Mouse (Mus musculus) mature B cell (primary cell): Measurements from ENCODE around the gene Xndc1.
"Not testable (repeated sequence)": the region's sequence is repeated elsewhere in the genome, so short reads cannot be mapped to it uniquely, and the experiment has no call there.

Experiments
- in situ Hi-C: fragments of 300-500 bp; cut with MboI; formaldehyde crosslinking; loops from 2 replicates; pipeline ENCODE4 v1.14.3; 2019

The Xndc1 gene

GRCm38 (mm10) chr7:102065046-102065891, at the start of gene Xndc1, which contains the start of the genes Rnf121 and Xntrpc:
Gene Xndc1, plus strand, starts transcription at chr7:102065511.
Gene Rnf121, minus strand, starts transcription at chr7:102065469.
Gene Xntrpc, plus strand, starts transcription at chr7:102065713.
- in situ Hi-C loops, result no loop called here

GRCm38 (mm10) chr7:102016936-102017335, 48.4 kb upstream of the Xndc1 start:
- in situ Hi-C loops, result no loop called here

- in situ Hi-C loops, result no loop called here
Measured at GRCm38 (mm10) chr7:102017452-102017851, 47.9 kb upstream of the Xndc1 start.

- in situ Hi-C loops, result no loop called here
Measured at GRCm38 (mm10) chr7:102018034-102018433, 47.3 kb upstream of the Xndc1 start.

GRCm38 (mm10) chr7:102018590-102018989, 46.7 kb upstream of the Xndc1 start, which contains the start of gene Il18bp:
Gene Il18bp, minus strand, starts transcription at chr7:102018690.
- in situ Hi-C loops, result no loop called here

DNA sequence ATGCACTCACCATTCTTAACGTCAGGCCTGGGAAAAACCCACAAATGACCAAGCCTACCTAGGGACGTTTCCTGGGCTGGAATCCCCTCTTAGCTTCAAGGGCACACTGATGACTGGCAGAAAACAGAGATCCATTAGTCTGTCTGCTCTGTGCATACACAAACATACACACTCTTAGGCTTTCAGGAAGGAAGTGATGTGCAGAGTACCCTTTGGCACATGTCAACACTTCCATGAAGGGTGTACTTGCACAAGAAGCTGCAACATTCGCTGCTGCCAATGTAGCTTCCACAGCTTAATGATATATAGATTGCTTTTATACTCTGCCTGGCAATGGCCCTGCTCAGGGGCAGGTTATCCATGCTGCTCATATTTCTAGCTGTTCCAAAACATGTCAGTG, 45.9 kb upstream of the Xndc1 start:
- in situ Hi-C loops, result no loop called here

DNA sequence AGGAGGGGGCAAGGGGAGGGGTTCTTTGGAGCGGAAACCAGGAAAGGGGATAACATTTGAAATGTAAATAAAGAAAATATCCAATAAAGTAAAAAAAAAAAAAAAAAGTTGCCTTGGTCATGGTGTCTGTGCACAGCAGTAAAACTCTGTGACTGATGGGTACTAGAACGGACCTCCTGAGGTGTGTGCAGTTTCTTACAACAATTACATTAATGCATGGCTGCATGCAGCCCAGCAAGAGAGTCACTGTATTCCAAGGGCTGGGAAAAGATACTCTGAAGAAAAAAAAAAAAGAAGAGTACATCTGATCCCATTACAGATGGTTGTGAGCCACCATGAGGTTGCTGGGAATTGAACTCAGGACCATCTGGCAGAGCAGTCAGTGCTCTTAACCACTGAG, 44.4 kb upstream of the Xndc1 start:
- in situ Hi-C loops, result not testable (repeated sequence)

DNA sequence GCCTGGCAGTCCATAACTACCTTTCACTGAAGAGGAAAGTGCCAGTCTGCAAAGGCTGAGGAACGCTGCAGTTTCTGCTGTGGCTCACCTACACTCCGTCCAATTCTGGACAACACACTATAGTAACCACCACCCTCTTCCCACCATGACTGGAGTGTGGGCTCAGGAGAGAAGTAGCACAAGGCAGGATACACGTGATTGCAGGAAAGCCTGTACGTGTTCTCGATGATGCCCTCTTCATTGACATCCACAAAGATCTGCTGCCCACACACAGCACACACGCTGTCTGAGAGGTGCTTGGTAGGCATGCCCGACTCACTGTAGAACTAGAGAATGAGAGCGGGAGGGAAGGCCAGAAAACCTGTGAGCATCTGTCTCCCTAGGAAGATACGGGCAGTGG, 41.5 kb upstream of the Xndc1 start:
- in situ Hi-C loops, result no loop called here

GRCm38 (mm10) chr7:102025187-102026119, 39.9 kb upstream of the Xndc1 start:
- in situ Hi-C loops, result no loop called here

DNA sequence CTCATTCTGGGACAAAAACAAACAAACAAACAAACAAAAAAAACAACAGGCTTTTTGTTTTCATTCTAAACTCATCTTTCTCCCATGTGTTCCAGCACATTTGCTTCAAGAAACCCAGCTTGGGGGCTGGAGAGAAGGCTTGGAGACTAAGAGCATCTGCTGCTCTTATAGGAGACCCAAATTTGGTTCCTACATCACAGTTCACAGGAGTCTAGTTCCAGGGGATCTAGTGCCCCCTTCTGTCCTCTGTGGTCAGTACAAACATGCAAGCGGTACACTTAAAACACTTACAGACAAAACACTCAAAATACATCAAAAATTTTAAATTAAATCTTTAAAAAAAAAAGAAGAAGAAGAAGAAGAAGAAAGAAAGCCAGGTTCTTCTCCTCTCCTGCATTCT, 30.4 kb upstream of the Xndc1 start:
- in situ Hi-C loops, result no loop called here

GRCm38 (mm10) chr7:102035534-102035933, 29.8 kb upstream of the Xndc1 start:
- in situ Hi-C loops, result no loop called here

GRCm38 (mm10) chr7:102037318-102037717, 28.0 kb upstream of the Xndc1 start:
- in situ Hi-C loops, result no loop called here

DNA sequence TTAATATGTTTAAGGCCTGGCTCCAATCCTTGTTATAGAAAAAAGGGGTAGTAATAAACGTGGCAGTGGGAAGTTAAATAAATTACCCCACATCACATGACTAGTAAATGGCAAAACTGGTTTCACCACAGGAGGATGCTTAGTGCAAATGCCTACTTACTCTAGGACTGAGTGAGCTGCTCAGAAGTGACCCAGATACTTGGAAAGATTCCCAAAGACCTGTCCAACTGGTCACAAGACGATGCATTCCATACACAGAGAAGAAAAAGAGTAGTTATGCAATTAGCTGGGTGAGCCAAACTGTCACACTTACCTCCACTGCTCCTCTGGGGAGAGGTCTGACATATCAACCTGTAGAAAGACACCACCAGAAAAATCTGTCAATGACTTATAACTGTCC, 23.0 kb upstream of the Xndc1 start:
- in situ Hi-C loops, result no loop called here

GRCm38 (mm10) chr7:102048524-102048923, 16.8 kb upstream of the Xndc1 start:
- in situ Hi-C loops, result not testable (repeated sequence)

GRCm38 (mm10) chr7:102061353-102061752, 4.0 kb upstream of the Xndc1 start:
- in situ Hi-C loops, result no loop called here

- in situ Hi-C loops, result no loop called here
Measured at GRCm38 (mm10) chr7:102062203-102062602, 3.1 kb upstream of the Xndc1 start.

- in situ Hi-C loops, result no loop called here
Measured at GRCm38 (mm10) chr7:102063891-102064290, 1.4 kb upstream of the Xndc1 start.

- in situ Hi-C loops, result no loop called here
Measured at GRCm38 (mm10) chr7:102064655-102065045, 661 bp upstream of the Xndc1 start.

DNA sequence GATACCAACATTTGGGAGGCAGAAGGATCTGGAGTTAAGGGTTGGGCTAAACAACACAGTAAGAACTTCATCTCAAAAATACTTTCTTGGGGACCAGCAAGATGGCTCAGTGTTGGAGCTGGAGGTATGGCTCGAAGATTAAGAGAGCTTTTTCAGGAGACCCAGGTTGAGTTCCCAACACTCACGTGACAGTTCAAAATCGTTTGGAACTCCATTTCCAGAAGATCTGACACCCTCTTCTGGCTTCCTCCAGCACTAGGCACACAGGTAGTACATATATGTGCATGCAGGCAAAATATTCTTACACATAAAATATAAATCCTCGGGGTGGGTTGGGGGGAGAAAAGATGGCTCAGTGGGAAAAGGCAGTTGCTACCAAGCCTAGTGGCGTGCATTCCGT, 1.1 kb downstream of the Xndc1 start:
- in situ Hi-C loops, result no loop called here

DNA sequence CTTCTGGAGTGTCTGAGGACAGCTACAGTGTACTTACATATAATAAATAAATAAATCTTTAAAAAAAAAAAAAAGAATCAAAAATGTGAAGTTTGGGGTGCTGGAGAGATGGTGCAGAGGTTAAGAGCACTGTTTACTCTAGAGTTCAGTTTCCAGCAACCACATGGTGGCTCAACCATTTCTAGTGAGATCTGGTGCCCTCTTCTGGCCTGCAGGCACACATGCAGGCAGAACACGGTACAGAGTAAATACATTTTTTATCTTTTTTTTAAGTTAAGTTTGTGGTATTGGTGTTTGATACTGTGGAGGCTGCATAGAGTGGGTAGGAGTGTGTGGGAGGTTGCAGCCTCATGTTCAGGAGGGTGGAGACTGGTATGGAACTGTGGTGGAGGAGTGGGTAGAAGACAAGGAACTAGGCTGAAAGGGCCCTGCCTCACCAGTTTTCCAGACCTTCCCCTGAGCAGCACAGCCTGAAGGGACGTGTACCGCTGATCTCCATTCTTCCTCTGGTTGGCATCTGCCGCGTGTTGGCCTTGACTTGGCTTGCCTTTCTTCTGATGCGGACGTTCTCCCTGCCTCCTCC, 11.5 kb downstream of the Xndc1 start:
- in situ Hi-C loops, result loop anchor here (25.0 kb wide), 1 partner anchor 415 kb away; the partner anchor contains the start of gene Clpb

DNA sequence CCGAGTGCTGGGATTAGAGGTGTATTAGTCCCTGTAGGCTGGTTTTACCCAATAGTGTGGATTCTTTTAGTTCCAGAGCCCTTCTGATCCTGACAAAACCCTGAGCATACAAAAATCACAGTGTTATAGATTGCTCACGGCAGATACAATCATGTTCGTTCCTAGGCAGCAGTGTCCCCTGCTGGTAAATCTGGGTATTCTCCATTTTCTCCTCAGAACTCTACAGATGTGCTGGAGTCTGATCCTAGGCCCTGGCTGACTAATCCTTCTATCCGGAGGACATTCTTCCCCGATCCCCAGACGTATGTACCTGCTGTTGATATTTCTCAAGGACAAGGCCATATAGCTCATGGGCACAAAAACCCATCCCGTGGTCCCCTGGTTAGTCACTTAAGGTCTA, 13.2 kb downstream of the Xndc1 start:
- in situ Hi-C loops, result loop anchor here (25.0 kb wide), 1 partner anchor 416 kb away; the partner anchor contains the start of gene Clpb

- in situ Hi-C loops, result loop anchor here (25.0 kb wide), 1 partner anchor 418 kb away; the partner anchor contains the start of gene Clpb
Measured at GRCm38 (mm10) chr7:102080311-102080710, 15.0 kb downstream of the Xndc1 start.
